Mouse (Mus musculus) liver, embryonic 16.5 days (tissue): ENCODE measurements around the gene Zfyve16. TPM values are rescaled to one million over a fixed set of nuclear protein-coding genes. Genes with fewer than 3 reads are reported as not detected.

Experiments used
- polyA plus RNA-seq: library from polyadenylated mRNA; unstranded; fragments of >200 nt; fragmentation: Nextera tagmentation; extraction: Ambion mirVana; gene quantifications from 2 replicates; pipeline ENCODE4 v1.2.1, GENCODE M21; 2015

Gene Zfyve16
- polyA plus RNA-seq, 1 experiment from 2014 or later, result 1.6 TPM

Other genes with a start within 250 kb of the Zfyve16 start
- 0.20 and 0.30 TPM in 2 replicates for gene Gm20379, start 224.9 kb downstream of the Zfyve16 start, polyA plus RNA-seq
- gene Dhfr, start 176.1 kb downstream of the Zfyve16 start, polyA plus RNA-seq, result 14.0 and 15.0 TPM in 2 replicates
- 9.1 and 9.4 TPM in 2 replicates for gene Msh3, start 175.9 kb downstream of the Zfyve16 start, polyA plus RNA-seq
- gene Ankrd34b, start 105.0 kb downstream of the Zfyve16 start, polyA plus RNA-seq, result 0.02 TPM in 1 of 2 replicates, not detected in the other
- gene Fam151b, start 46.9 kb downstream of the Zfyve16 start, polyA plus RNA-seq, result 0.07 TPM in 2 replicates
- gene Spz1, start 45.3 kb upstream of the Zfyve16 start, polyA plus RNA-seq, result not detected in 2 replicates
- 21.5 and 21.7 TPM in 2 replicates for gene Serinc5, start 80.2 kb upstream of the Zfyve16 start, polyA plus RNA-seq